Mouse (Mus musculus) limb, embryonic 15.5 days (tissue): ENCODE data around the gene Llgl1. TPM values are rescaled to one million over a fixed set of nuclear protein-coding genes. Genes with fewer than 3 reads are reported as not detected.
A peak's percentile ranks its signal among the peaks of the same experiment; 100 is the strongest.

Experiments used
- ATAC-seq: fragments of 200-750 bp; cut with Nextera tagmentation; 2 replicates; pipeline ENCODE4 v1.8.0; 2017; ENCODE audit warnings: low read depth, moderate TSS enrichment; ENCODE audit not compliant: insufficient number of reproducible peaks, low FRiP score, low TSS enrichment
- H3K27ac ChIP-seq: fragments of 300-500 bp; sonication (generic); 2 replicates; pipeline ENCODE4 v1.5.1; 2015; ENCODE audit warnings: moderate library complexity, mild to moderate bottlenecking, inconsistent platforms
- H3K27me3 ChIP-seq: fragments of 300-500 bp; sonication (generic); 2 replicates; pipeline ENCODE4 v1.6.1; 2015; ENCODE audit warnings: inconsistent platforms
- H3K36me3 ChIP-seq: fragments of 300-500 bp; sonication (generic); 2 replicates; pipeline ENCODE4 v1.6.1; 2015; ENCODE audit warnings: inconsistent platforms
- H3K4me1 ChIP-seq: fragments of 300-500 bp; sonication (generic); 2 replicates; pipeline ENCODE4 v1.6.1; 2015; ENCODE audit warnings: inconsistent platforms
- H3K4me2 ChIP-seq: fragments of 300-500 bp; sonication (generic); 2 replicates; pipeline ENCODE4 v1.6.1; 2015; ENCODE audit warnings: mild to moderate bottlenecking, inconsistent platforms
- H3K4me3 ChIP-seq: fragments of 300-500 bp; sonication (generic); 2 replicates; pipeline ENCODE4 v1.5.1; 2015; ENCODE audit warnings: mild to moderate bottlenecking, inconsistent platforms
- H3K9ac ChIP-seq: fragments of 300-500 bp; sonication (generic); 2 replicates; pipeline ENCODE4 v1.6.1; 2015; ENCODE audit warnings: inconsistent platforms
- H3K9me3 ChIP-seq: fragments of 300-500 bp; sonication (generic); 2 replicates; pipeline ENCODE4 v1.6.1; 2016; ENCODE audit warnings: inconsistent platforms
- WGBS: fragments of 180-500 bp; shearing (Covaris S2); methylation state at CpG from one replicate; pipeline ENCODE4 v1.1.7; 2015; 5-methylcytosine and 5-hydroxymethylcytosine counted together
- polyA plus RNA-seq: library from polyadenylated mRNA; unstranded; fragments of >200 nt; fragmentation: Nextera tagmentation; extraction: Ambion mirVana; gene quantifications from 2 replicates; pipeline ENCODE4 v1.2.1, GENCODE M21; 2015

The Llgl1 gene
- 50.1 and 56.9 TPM in 2 replicates for polyA plus RNA-seq

GRCm38 (mm10) chr11:60699524-60700075 lies at the start of gene Llgl1:
Llgl1 (plus strand) TSS chr11:60699723.
- peak; percentile 91 for ATAC-seq
- Histone ChIP-seq H3K9ac (peak within 1 kb of the TSS; percentile 96), H3K4me2 (peak within 1 kb of the TSS; percentile 73), H3K4me3 (peak within 1 kb of the TSS; percentile 89), H3K27me3 (no peaks in the 10 kb centered on the region), H3K9me3 (no peaks in the 10 kb centered on the region), H3K27ac (peak within 1 kb of the TSS; percentile 87), H3K4me1 (peaks cover 35% of the 10 kb centered on the region), H3K36me3 (peaks cover 20% of the 10 kb centered on the region)
- WGBS = under 1% methylated on average over 67 of the region's 73 CpGs

GRCm38 (mm10) chr11:60696165-60696564 lies 3.4 kb upstream of the Llgl1 start:
- Histone ChIP-seq H3K4me2 (no peak overlapping the region), H3K4me1 (peaks cover 18% of the 10 kb centered on the region), H3K9ac (no peak overlapping the region), H3K27me3 (no peaks in the 10 kb centered on the region), H3K27ac (no peak overlapping the region), H3K36me3 (no peaks in the 10 kb centered on the region), H3K4me3 (no peak overlapping the region), H3K9me3 (no peaks in the 10 kb centered on the region)
- ATAC-seq = no peak
- WGBS = 65% methylated on average over 1 of the region's 1 CpGs

GRCm38 (mm10) chr11:60697561-60697960 lies 2.0 kb upstream of the Llgl1 start:
- H3K27ac ChIP-seq = no peak overlapping the region
- no peak overlapping the region for H3K9ac ChIP-seq
- no peak overlapping the region for H3K4me2 ChIP-seq
- no peak for ATAC-seq
- H3K27me3 ChIP-seq = no peaks in the 10 kb centered on the region
- WGBS = 77% methylated on average over 2 of the region's 2 CpGs
- H3K36me3 ChIP-seq = peaks cover 2% of the 10 kb centered on the region; the same call in 1 of the 2 replicates
- no peak overlapping the region for H3K4me3 ChIP-seq
- no peaks in the 10 kb centered on the region for H3K9me3 ChIP-seq
- H3K4me1 ChIP-seq = peaks cover 30% of the 10 kb centered on the region

- peaks cover 13% of the 10 kb centered on the region; the same call in 1 of the 2 replicates for H3K36me3 ChIP-seq
- H3K27me3 ChIP-seq = no peaks in the 10 kb centered on the region
- H3K4me1 ChIP-seq = peaks cover 35% of the 10 kb centered on the region
- no peaks in the 10 kb centered on the region for H3K9me3 ChIP-seq
- H3K27ac ChIP-seq = peak overlapping the region; percentile 86
- H3K4me3 ChIP-seq = peak overlapping the region; percentile 89
- peak overlapping the region; percentile 73 for H3K4me2 ChIP-seq
- peak overlapping the region; percentile 33; the same call in 1 of the 2 replicates for H3K9ac ChIP-seq
- 4% methylated on average over 22 of the region's 22 CpGs for WGBS
- no peak for ATAC-seq
These were observed 558 bp upstream of the Llgl1 start for GRCm38 (mm10) chr11:60698806-60699523.

- Histone ChIP-seq H3K36me3 (peaks cover 29% of the 10 kb centered on the region), H3K4me2 (peak overlapping the region; percentile 73), H3K4me3 (peak overlapping the region; percentile 89), H3K4me1 (peaks cover 35% of the 10 kb centered on the region), H3K9ac (peak overlapping the region; percentile 96), H3K27ac (peak overlapping the region; percentile 87; the same call in 1 of the 2 replicates), H3K27me3 (no peaks in the 10 kb centered on the region), H3K9me3 (no peaks in the 10 kb centered on the region)
- ATAC-seq = no peak
- WGBS = 28% methylated on average over 12 of the region's 12 CpGs
These were observed 1.0 kb downstream of the Llgl1 start for GRCm38 (mm10) chr11:60700320-60701185.

- no peak overlapping the region for H3K9ac ChIP-seq
- H3K27me3 ChIP-seq = no peaks in the 10 kb centered on the region
- H3K4me2 ChIP-seq = no peak overlapping the region
- H3K36me3 ChIP-seq = peaks cover 39% of the 10 kb centered on the region
- ATAC-seq = no peak
- no peaks in the 10 kb centered on the region for H3K9me3 ChIP-seq
- H3K4me1 ChIP-seq = peaks cover 35% of the 10 kb centered on the region
- 75% methylated on average over 4 of the region's 4 CpGs for WGBS
- H3K4me3 ChIP-seq = no peak overlapping the region
- no peak overlapping the region for H3K27ac ChIP-seq
These were observed 2.1 kb downstream of the Llgl1 start for GRCm38 (mm10) chr11:60701611-60702010.

GRCm38 (mm10) chr11:60703131-60703530 lies 3.6 kb downstream of the Llgl1 start:
- no peaks in the 10 kb centered on the region for H3K27me3 ChIP-seq
- H3K9ac ChIP-seq = no peak overlapping the region
- no peak overlapping the region for H3K27ac ChIP-seq
- WGBS = 42% methylated on average over 4 of the region's 4 CpGs
- ATAC-seq = no peak
- peaks cover 43% of the 10 kb centered on the region for H3K4me1 ChIP-seq
- H3K9me3 ChIP-seq = no peaks in the 10 kb centered on the region
- H3K4me3 ChIP-seq = no peak overlapping the region
- H3K36me3 ChIP-seq = peaks cover 54% of the 10 kb centered on the region
- H3K4me2 ChIP-seq = no peak overlapping the region

- ATAC-seq = no peak
- Histone ChIP-seq H3K4me1 (peaks cover 36% of the 10 kb centered on the region), H3K36me3 (peaks cover 66% of the 10 kb centered on the region)
These were observed 4.7 kb downstream of the Llgl1 start for GRCm38 (mm10) chr11:60704023-60704880.

GRCm38 (mm10) chr11:60705255-60705654 lies 5.7 kb downstream of the Llgl1 start:
- no peak overlapping the region for H3K4me2 ChIP-seq
- H3K4me3 ChIP-seq = no peak overlapping the region
- no peaks in the 10 kb centered on the region for H3K27me3 ChIP-seq
- H3K36me3 ChIP-seq = peaks cover 76% of the 10 kb centered on the region
- no peak overlapping the region for H3K27ac ChIP-seq
- H3K4me1 ChIP-seq = peaks cover 34% of the 10 kb centered on the region
- no peak for ATAC-seq
- H3K9me3 ChIP-seq = no peaks in the 10 kb centered on the region
- WGBS = 94% methylated on average over 3 of the region's 3 CpGs
- no peak overlapping the region for H3K9ac ChIP-seq

More at GRCm38 (mm10) chr11:60704023-60704880, 4.7 kb downstream of the Llgl1 start:
- H3K9ac ChIP-seq = no peak overlapping the region
- no peaks in the 10 kb centered on the region for H3K27me3 ChIP-seq
- no peaks in the 10 kb centered on the region for H3K9me3 ChIP-seq
- 92% methylated on average over 19 of the region's 19 CpGs for WGBS
- H3K4me2 ChIP-seq = no peak overlapping the region
- no peak overlapping the region for H3K27ac ChIP-seq
- H3K4me3 ChIP-seq = no peak overlapping the region

- H3K4me2 ChIP-seq = no peak overlapping the region
- WGBS = 91% methylated on average over 7 of the region's 7 CpGs
- H3K4me1 ChIP-seq = peaks cover 26% of the 10 kb centered on the region
- no peak overlapping the region for H3K27ac ChIP-seq
- no peaks in the 10 kb centered on the region for H3K9me3 ChIP-seq
- no peak overlapping the region for H3K9ac ChIP-seq
- ATAC-seq = no peak
- no peak overlapping the region for H3K4me3 ChIP-seq
- peaks cover 84% of the 10 kb centered on the region for H3K36me3 ChIP-seq
- no peaks in the 10 kb centered on the region for H3K27me3 ChIP-seq
These were observed 6.6 kb downstream of the Llgl1 start for GRCm38 (mm10) chr11:60706076-60706475.
